Comparison of ENCODE assay signal across 16 mouse cellular contexts in genomic region chr8:128663106-128663505, GRCm38 (mm10). TPM values are rescaled to one million over a fixed set of nuclear protein-coding genes. Genes with fewer than 3 reads are reported as not detected.
A peak's percentile ranks its signal among the peaks of the same experiment; 100 is the strongest.
DNase-seq lines count a peak whose midpoint lies in the region; ATAC-seq and TF ChIP-seq lines count a peak whose summit lies in the region.
"Had no signal": no experiment of that assay in that cellular context is flagged by ENCODE, and none has a peak within 500 bp of the region (broad histone marks: within the 10 kb centered on the region; RNA-seq: fewer than 3 reads in every experiment).

No protein-coding gene starts in this region.

- no peaks in the 10 kb centered on the region for H3K27me3 ChIP-seq in kidney, adult 2 months (replicated peaks; ENCODE audit: control insufficient read depth, insufficient read depth, low read length)
- no peaks in the 10 kb centered on the region for H3K27me3 ChIP-seq in stomach, embryonic 14.5 days (ENCODE audit: control insufficient read depth, insufficient read depth, low read length)
- H3K27me3 ChIP-seq in stomach, postnatal 0 days (ENCODE audit: control insufficient read depth, insufficient read depth, low read length), result no peaks in the 10 kb centered on the region
- H3K27me3 ChIP-seq: embryonic facial prominence, embryonic 15.5 days; heart, embryonic 13.5 days; liver, embryonic 13.5 days; neural tube, embryonic 12.5 days had no signal

- DNase-seq in kidney, adult 2 months, result peak; percentile 77
- no peak for DNase-seq in kidney, adult 11 months
- no peak for DNase-seq in stomach, postnatal 0 days (ENCODE audit: low spot score)
- DNase-seq in kidney, postnatal 14 days, result peak; percentile 73
- no peak for DNase-seq in adrenal gland, postnatal 25 days
- DNase-seq: cerebellum, adult 9-11 months; liver, embryonic 13.5 days; right cerebral cortex, postnatal 14 days; thymus, adult 18-20 months had no signal

- H3K4me1 ChIP-seq in kidney, adult 2 months (ENCODE audit: control insufficient read depth, insufficient read depth, low read length), result peaks cover 4% of the 10 kb centered on the region; the same call in 1 of the 2 replicates
- 0 out of 2 replicates have a peak, but pooled peaks cover 6% of the 10 kb centered on the region for H3K4me1 ChIP-seq in stomach, embryonic 14.5 days (ENCODE audit: control insufficient read depth, insufficient read depth, low read length)
- no peaks in the 10 kb centered on the region for H3K4me1 ChIP-seq in stomach, postnatal 0 days (replicated peaks; ENCODE audit: control insufficient read depth, insufficient read depth)
- H3K4me1 ChIP-seq: embryonic facial prominence, embryonic 15.5 days; liver, embryonic 13.5 days; neural tube, embryonic 12.5 days had no signal

- no peaks in the 10 kb centered on the region for H3K36me3 ChIP-seq in kidney, adult 2 months (ENCODE audit: control insufficient read depth, insufficient read depth, low read length)
- H3K36me3 ChIP-seq in stomach, embryonic 14.5 days (ENCODE audit: control insufficient read depth, insufficient read depth, low read length), result no peaks in the 10 kb centered on the region
- no peaks in the 10 kb centered on the region for H3K36me3 ChIP-seq in stomach, postnatal 0 days (ENCODE audit: control insufficient read depth, insufficient read depth, low read length)
- H3K36me3 ChIP-seq: embryonic facial prominence, embryonic 15.5 days; G1E; heart, embryonic 13.5 days; liver, embryonic 13.5 days; neural tube, embryonic 12.5 days had no signal

- H3K27ac ChIP-seq in kidney, adult 2 months (ENCODE audit: insufficient read depth, low read depth, low read length), result no peak overlapping the region
- H3K27ac ChIP-seq in stomach, embryonic 14.5 days (ENCODE audit: low read length), result peak overlapping the region; percentile 46; the same call in 1 of the 2 replicates
- no peak overlapping the region for H3K27ac ChIP-seq in stomach, postnatal 0 days (replicated peaks)
- H3K27ac ChIP-seq: embryonic facial prominence, embryonic 15.5 days; heart, embryonic 13.5 days; liver, embryonic 13.5 days; neural tube, embryonic 12.5 days had no signal

- H3K9ac ChIP-seq in stomach, embryonic 14.5 days (replicated peaks; ENCODE audit: low read depth, low read length), result no peak overlapping the region
- no peak overlapping the region for H3K9ac ChIP-seq in stomach, postnatal 0 days (ENCODE audit: low read length)
- H3K9ac ChIP-seq: embryonic facial prominence, embryonic 15.5 days; heart, embryonic 13.5 days; liver, embryonic 13.5 days; neural tube, embryonic 12.5 days had no signal

- H3K4me2 ChIP-seq in stomach, embryonic 14.5 days (replicated peaks; ENCODE audit: low read depth, low read length), result no peak overlapping the region
- no peak overlapping the region for H3K4me2 ChIP-seq in stomach, postnatal 0 days (replicated peaks; ENCODE audit: low read depth)
- H3K4me2 ChIP-seq: embryonic facial prominence, embryonic 15.5 days; heart, embryonic 13.5 days; liver, embryonic 13.5 days; neural tube, embryonic 12.5 days had no signal

- TF ChIP-seq POLR2A in kidney, adult 2 months (IDR thresholded peaks at IDR 0.05; ENCODE audit: low read depth, low read length), result no peak

- WGBS in kidney, adult 2 months, result 45% methylated on average over 2 of the region's 2 CpGs
- WGBS in stomach, embryonic 14.5 days, result 40% methylated on average over 2 of the region's 2 CpGs
- 42% methylated on average over 2 of the region's 2 CpGs for WGBS in stomach, postnatal 0 days

- peak; percentile 33; the same call in 1 of the 2 replicates for ATAC-seq in stomach, embryonic 14.5 days (ENCODE audit: insufficient number of reproducible peaks, insufficient read depth, low FRiP score, low read depth)
- ATAC-seq in stomach, postnatal 0 days (ENCODE audit: low FRiP score, low TSS enrichment), result no peak
- no peak for ATAC-seq in erythroid progenitor cell, adult 5-6 weeks (replicated peaks; ENCODE audit: low FRiP score, poor library complexity, severe bottlenecking)
- ATAC-seq: hindbrain, embryonic 16.5 days had no signal

- TF ChIP-seq CTCF in kidney, adult 2 months (conservative IDR thresholded peaks at IDR 0.05; ENCODE audit: insufficient read depth, insufficient read length, low read depth, low read length), result no peak
- TF ChIP-seq CTCF in stomach, postnatal 0 days (IDR thresholded peaks at IDR 0.05; ENCODE audit: low read depth), result no peak

- 0 out of 2 replicates have a peak, but pooled peaks cover 5% of the 10 kb centered on the region for H3K9me3 ChIP-seq in stomach, embryonic 14.5 days (ENCODE audit: control insufficient read depth, low read depth, low read length)
- H3K9me3 ChIP-seq in stomach, postnatal 0 days (ENCODE audit: control insufficient read depth, low read length), result no peaks in the 10 kb centered on the region
- H3K9me3 ChIP-seq: embryonic facial prominence, embryonic 15.5 days; heart, embryonic 13.5 days; liver, embryonic 13.5 days; neural tube, embryonic 12.5 days had no signal

- no peak for TF ChIP-seq EP300 in stomach, postnatal 0 days (optimal IDR thresholded peaks at IDR 0.05)

- H3K4me3 ChIP-seq in kidney, adult 2 months (ENCODE audit: insufficient read depth, low read depth, low read length), result no peak overlapping the region
- H3K4me3 ChIP-seq in stomach, embryonic 14.5 days (ENCODE audit: low read depth, low read length), result no peak overlapping the region
- no peak overlapping the region for H3K4me3 ChIP-seq in stomach, postnatal 0 days (ENCODE audit: low read depth, low read length)
- H3K4me3 ChIP-seq: embryonic facial prominence, embryonic 15.5 days; heart, embryonic 13.5 days; liver, embryonic 13.5 days; neural tube, embryonic 12.5 days had no signal

RNA-seq across cellular contexts. Expression of gene Itgb1, which starts 22.3 kb away (rescaled TPM):
- polyA plus RNA-seq in kidney, adult 2 months (2012; rRNA removed), result 49.5 and 65.0 TPM in 2 replicates
- 317 and 368 TPM in 2 replicates for polyA plus RNA-seq in stomach, embryonic 14.5 days (2014; fragmentation: Nextera tagmentation; extraction: Ambion mirVana)
- 225 and 246 TPM in 2 replicates for polyA plus RNA-seq in stomach, postnatal 0 days (2015; fragmentation: Nextera tagmentation; extraction: Ambion mirVana)
- total RNA-seq in erythroid progenitor cell, adult 5-6 weeks (2015; ENCODE audit: low replicate concordance), result 81.3 and 84.0 TPM in 2 replicates
- 111 and 145 TPM in 2 replicates for total RNA-seq in erythroid progenitor cell, adult 5-6 weeks (2017; ENCODE audit: low replicate concordance)
- 286 and 300 TPM in 2 replicates for total RNA-seq in adrenal gland, postnatal 25 days (2021)

Comparison
In these comparisons a context has a peak if more than half of its experiments do, and no peak if none do; other contexts are left out.
1. DNase-seq: peak in kidney, adult 2 months (single experiment) and kidney, postnatal 14 days (single experiment); none in kidney, adult 11 months (single experiment), stomach, postnatal 0 days (single experiment) and adrenal gland, postnatal 25 days (single experiment).